Mouse (Mus musculus) lung, adult 18-20 months (tissue): ENCODE measurements around the gene Mbtps2.

Experiments
- DNase-seq, 2 experiments: peaks; one replicate each; pipeline ENCODE4 v3.0.0; 2022; ENCODE audit warnings: mixed read lengths in 2 of 2

The Mbtps2 gene

DNA sequence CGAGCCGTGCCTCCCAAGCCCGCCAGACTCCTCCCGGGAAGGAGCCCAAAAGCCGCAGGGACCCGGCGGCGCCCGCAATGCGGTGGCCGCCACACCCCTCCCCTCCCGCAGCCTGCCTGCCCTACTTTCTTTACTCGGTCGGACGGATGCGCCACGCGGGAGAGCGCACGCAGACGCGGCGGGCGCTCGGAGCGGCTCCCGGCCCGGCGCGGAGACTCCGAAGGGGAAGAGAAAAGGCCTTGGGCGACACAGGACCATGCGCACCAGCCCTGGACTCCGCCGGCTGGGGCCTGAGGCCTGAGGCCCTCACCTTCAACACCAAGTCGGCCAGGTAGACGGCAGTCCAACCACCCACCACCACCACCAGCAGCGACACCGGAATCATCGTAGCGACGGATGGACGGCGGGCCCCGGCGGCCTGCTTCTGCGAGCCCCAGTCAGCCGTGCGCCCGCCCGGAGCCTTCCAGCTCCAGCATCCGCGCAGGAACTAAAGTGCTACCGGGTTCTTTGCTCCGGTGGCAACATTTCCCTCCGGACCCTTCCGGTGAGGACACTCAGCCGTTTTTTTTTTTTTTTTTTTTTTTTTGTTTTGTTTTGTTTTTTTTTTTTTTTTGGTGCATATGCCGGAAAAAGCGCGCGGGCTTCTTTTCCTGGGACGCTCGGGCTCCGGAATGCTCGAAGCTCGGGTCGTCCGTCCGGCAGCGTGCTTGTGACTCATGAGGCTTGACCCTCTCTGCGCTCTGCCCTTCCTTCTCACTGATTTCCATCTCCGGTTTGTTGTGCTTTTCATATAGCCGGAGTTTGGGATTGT, at the start of gene Mbtps2:
Gene Mbtps2 (minus strand): TSS at position 530 of the 811 bp plus-strand sequence.
- DNase-seq = peak; percentile 51 to 68

DNA sequence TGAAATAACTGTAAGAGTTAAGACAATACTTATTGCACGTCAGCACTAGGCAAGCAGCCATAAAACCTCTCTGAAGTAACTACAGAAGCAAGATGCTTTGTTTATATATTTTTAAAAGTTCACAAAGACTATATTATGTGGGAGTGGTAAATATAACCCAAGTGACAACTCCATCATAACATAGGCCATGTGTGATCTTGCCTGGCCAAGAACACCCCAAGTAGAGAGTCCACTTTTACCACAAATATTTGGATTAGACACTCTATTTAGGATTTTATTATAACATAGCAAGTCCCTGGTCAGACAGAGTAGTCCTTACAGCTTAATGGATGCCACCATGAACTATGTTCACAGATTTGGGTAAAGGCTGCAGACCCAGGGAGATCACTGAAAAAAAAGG, 47.9 kb upstream of the Mbtps2 start:
- DNase-seq = no peak

GRCm38 (mm10) chrX:157644700-157645099, 46.2 kb upstream of the Mbtps2 start:
- DNase-seq = no peak

GRCm38 (mm10) chrX:157644300-157644699, 45.8 kb upstream of the Mbtps2 start:
- DNase-seq = peak; percentile 17 to 33

DNA sequence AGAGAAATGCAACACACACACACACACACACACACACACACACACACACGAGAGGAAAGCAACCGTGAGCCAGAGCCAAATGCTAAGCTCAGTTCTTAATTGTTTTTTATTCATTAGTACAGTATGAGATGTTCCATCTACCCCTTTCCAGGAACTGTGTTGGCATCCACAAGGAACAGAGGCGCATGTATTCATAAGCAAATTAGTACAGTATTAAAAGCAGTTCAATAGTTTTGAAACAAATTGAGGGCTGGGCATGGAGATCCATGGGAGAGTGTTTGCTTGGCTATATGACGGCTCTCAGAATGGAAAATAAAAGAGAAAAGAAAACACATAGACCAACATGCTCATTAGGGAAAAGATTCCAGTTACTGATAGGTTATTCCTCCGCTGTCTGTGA, 44.3 kb upstream of the Mbtps2 start:
- no peak for DNase-seq

GRCm38 (mm10) chrX:157637253-157637652, 38.7 kb upstream of the Mbtps2 start:
- no peak for DNase-seq

DNA sequence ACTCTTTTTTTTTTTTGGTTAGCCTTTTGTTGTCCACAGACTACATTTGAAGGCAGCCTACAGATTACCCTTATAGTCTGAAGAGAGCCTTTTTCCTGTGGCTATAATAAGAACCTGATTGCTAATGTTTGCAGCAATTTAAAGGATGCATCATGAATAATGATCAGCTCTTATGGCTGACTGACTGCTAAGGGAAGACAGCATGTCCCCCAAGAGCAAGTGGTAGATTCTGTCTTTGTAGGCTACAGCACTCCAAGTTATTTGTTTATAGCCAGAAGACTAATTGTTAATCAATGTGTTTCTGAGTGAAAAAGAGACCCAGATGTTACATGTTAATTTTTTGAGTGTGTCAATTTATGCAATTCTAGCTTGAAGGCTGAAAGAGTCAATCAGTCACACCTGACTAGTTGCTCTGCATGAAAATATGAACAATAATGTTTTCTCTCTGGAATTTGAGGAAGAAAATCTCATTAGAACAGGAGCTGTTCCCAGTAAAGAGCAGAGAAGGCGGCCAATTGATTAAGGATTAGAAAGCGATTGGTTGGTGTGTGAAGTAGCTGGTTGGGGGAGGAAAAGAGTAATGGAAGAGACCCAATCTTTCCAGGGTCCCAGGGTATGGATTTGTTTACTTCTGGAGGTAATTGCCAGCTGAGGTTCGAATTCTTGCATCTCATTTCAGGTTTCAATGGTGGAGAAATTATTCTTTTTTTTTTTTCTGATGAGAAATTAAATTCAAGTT, 35.3 kb upstream of the Mbtps2 start:
- no peak for DNase-seq

GRCm38 (mm10) chrX:157630341-157630740, 31.8 kb upstream of the Mbtps2 start:
- DNase-seq = no peak

- DNase-seq = no peak
Observed at GRCm38 (mm10) chrX:157612894-157613293, 14.4 kb upstream of the Mbtps2 start.

DNA sequence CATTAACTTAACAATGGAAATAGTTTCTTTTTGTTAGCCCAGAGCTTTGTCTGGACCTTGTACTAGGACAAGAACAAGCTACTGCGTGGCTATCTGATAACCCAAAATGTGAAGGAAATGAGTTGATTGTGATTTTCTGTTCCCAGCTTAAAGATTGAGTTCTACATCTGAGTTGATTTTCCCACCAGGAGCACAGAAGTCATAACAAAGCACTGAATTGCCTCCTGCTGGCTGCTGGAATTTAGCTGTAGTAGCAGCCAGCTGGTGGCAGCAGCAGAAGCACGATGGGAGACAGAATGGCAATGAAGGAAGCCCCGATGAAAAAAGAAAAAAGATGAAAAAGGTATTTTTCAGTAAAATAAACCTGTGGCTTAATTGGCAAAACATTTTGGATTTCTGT, 2.9 kb upstream of the Mbtps2 start:
- peak in 1 of 2 experiments; percentile 16 for DNase-seq

DNA sequence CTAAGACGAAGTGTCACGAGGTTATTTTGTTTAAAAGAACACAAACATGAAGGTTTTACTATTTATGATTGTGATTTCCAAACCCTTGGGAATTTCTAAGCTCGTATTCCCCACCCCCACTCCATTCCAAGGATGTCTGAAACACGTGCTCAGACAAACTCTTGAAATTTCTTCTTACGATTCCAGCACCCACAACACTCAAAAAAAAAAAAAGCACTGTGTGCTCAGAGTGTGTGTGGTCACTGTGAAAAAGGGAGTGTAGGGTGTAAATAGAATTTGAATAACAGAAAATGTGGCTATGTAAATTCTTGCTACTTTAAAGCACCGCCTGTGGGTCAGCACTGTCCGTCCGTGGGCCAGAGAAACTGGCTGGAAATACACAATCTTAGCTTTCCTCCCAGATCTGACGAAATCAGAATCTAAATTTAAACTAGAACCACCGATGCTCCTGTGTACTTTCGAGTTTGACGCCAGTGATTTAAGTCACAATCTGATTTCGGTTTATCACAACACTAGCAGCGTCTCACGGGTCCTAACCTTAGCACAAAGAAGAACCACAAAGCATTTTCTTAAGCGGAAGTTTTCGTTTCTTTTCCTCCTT, 830 bp downstream of the Mbtps2 start:
- peak in 1 of 2 experiments; percentile 23 for DNase-seq

GRCm38 (mm10) chrX:157596802-157597201, 1.7 kb downstream of the Mbtps2 start:
- DNase-seq = no peak

DNA sequence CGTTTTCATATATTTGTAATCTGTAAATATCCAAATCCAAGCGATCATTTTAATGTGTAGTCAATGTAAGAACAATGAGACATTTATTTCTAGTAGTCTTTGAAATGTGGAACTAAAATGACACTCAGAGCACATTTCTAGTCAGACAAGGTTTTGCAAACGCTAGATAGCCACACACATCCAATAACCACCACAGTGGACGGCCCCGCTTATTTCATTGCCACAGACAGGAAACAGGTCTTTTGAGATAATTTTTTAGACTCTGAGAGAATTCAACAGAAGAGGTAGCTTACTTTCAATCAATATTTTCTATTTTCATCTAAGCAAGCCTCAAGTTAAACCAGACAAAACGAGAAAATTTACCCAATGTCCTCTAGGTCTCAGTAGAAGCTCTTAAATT, 2.6 kb downstream of the Mbtps2 start:
- no peak for DNase-seq

DNA sequence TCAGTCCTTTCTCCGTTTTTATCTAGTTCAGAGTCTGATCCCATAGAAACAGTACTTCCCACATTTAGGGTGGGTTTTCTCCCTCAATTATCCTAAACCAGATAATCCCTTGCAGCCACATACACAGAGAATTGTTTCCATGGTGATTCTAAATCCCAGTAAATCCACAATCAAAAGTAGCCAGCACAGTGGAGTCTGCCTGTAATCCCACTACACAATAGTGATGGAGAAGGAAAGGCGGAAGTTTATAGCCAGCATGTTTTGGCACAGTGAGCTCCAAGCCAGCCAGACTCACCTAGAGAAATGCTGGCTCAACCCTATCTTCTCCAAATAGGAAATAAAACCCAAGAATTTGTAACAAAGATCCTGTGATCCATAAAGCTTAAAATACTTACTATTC, 3.9 kb downstream of the Mbtps2 start:
- no peak for DNase-seq

GRCm38 (mm10) chrX:157587001-157587400, 11.5 kb downstream of the Mbtps2 start:
- DNase-seq = no peak

- DNase-seq = no peak
Observed at GRCm38 (mm10) chrX:157586397-157586796, 12.1 kb downstream of the Mbtps2 start.

DNA sequence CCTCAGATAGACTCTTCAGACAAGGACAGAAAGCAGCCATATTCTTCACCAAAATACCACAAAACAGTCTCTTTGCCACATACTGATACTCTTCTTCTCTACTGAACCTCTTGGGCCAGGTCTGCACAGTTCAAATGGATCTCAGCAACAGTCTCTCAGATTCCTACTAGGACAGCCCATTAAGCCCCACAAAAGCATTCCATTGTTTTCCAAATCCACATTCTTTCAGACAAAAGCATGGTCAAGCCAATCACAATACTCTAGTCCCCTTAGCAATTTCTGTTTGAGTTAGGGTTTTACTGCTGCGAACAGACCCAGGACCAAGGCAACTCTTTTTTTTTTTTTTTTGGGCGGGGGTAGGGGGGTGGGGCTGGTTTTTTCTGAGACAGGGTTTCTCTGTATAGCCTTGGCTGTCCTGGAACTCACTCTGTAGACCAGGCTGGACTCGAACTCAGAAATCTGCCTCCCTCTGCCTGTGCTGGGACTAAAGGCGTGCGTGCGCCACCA, 19.4 kb downstream of the Mbtps2 start:
- no peak for DNase-seq

DNA sequence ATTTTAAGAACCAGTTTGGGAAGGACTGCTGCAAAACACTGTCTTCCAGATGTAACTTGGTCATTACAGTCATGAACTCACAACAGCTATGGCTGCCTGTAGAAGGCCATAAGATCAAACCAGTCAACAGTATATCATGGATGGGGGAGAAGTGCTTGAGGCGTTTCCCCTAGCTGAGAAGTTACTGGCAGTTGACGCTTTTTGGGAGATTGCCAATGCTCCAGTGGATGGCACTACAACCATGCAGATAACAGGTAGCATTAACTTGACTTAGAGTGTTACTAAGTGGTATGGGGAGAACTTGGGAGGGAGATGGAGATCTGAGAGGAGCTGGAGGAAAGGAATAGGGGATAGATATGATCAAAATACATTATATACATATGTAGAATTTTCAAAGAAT, 23.8 kb downstream of the Mbtps2 start:
- DNase-seq = no peak

- DNase-seq = no peak
Observed at GRCm38 (mm10) chrX:157568840-157569239, 29.7 kb downstream of the Mbtps2 start, which contains the start of gene Yy2. Gene Yy2, minus strand, starts transcription at chrX:157568985.

DNA sequence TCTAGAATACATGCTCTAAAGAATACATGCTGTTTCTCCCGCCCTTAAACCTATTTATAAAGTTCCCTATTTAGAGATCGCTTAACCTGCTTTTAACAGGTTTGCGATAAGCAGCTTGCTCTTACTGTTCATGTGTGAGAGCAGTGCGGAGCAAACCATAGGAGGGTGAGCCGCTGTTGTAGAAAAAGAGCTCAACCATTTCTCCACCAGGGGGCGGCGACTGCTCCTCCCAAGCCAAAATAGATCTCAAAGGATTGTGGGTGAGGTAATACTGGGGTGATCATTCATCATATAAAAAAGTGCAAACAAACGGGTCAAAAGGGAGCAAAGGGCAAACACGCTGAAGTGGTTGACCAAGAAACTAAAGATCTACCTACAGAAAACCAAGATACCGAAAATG, 34.7 kb downstream of the Mbtps2 start:
- DNase-seq = peak in 1 of 2 experiments; percentile 5

- DNase-seq = peak; percentile 32 to 55
Observed at GRCm38 (mm10) chrX:157547082-157547481, 51.4 kb downstream of the Mbtps2 start.

GRCm38 (mm10) chrX:157506400-157506799, 92.1 kb downstream of the Mbtps2 start:
- no peak for DNase-seq

DNA sequence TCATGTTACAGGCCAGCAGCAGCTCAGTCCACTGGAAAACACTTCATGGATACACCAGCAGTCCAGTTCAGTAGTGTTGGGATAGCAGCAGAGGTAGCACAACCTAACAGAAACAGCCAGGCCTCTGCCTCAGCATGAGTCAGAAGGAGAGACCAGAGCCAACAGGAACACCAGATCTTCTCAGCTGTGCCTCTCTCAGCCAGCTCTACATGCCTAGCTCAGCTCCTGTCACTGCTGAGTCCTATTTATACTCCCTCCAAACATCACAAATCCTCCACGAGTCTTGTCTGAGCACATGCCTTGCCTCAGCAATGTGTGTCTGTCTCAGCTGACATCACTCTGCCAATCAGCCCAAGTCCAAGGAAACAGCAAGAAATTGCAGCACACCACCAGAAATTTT, 94.0 kb downstream of the Mbtps2 start:
- DNase-seq = no peak
